Mouse (Mus musculus): ENCODE data around the gene Rpl19.
A peak's percentile ranks its signal among the peaks of the same experiment; 100 is the strongest.

Gene Rpl19

GRCm38 (mm10) chr11:98026570-98027296, at the start of gene Rpl19:
Rpl19 (plus strand) TSS chr11:98026710.
- DNase-seq, result peak; percentile 93

GRCm38 (mm10) chr11:97977797-97978196, 48.7 kb upstream of the Rpl19 start:
- DNase-seq, result no peak

- DNase-seq, result no peak
These were observed 48.1 kb upstream of the Rpl19 start for GRCm38 (mm10) chr11:97978392-97978791.

GRCm38 (mm10) chr11:97979824-97980495, 46.5 kb upstream of the Rpl19 start:
- DNase-seq, result no peak

GRCm38 (mm10) chr11:97980531-97980966, 46.0 kb upstream of the Rpl19 start:
- DNase-seq, result no peak

- DNase-seq, result no peak
These were observed 43.8 kb upstream of the Rpl19 start for GRCm38 (mm10) chr11:97982721-97983120.

- DNase-seq, result no peak
These were observed 43.0 kb upstream of the Rpl19 start for GRCm38 (mm10) chr11:97983506-97983905.

GRCm38 (mm10) chr11:97983983-97984382, 42.5 kb upstream of the Rpl19 start:
- DNase-seq, result no peak

- DNase-seq, result peak; percentile 33
These were observed 40.5 kb upstream of the Rpl19 start, which contains the start of gene Plxdc1 for GRCm38 (mm10) chr11:97985727-97986677. Plxdc1 (minus strand) TSS chr11:97986444.

- DNase-seq, result no peak
These were observed 39.6 kb upstream of the Rpl19 start for GRCm38 (mm10) chr11:97986738-97987465.

- peak; percentile 94 for DNase-seq
These were observed 38.7 kb upstream of the Rpl19 start for GRCm38 (mm10) chr11:97987551-97988526.

- DNase-seq, result peak; percentile 84
These were observed 37.9 kb upstream of the Rpl19 start for GRCm38 (mm10) chr11:97988530-97989096.

GRCm38 (mm10) chr11:97994539-97995100, 31.9 kb upstream of the Rpl19 start:
- peak; percentile 75 for DNase-seq

GRCm38 (mm10) chr11:97995564-97996288, 30.8 kb upstream of the Rpl19 start, which contains the start of gene Arl5c:
Arl5c (minus strand) TSS chr11:97996181.
- peak; percentile 31 for DNase-seq

- no peak for DNase-seq
These were observed 29.8 kb upstream of the Rpl19 start for GRCm38 (mm10) chr11:97996691-97997090.

GRCm38 (mm10) chr11:97997387-97997960, 29.0 kb upstream of the Rpl19 start:
- DNase-seq, result no peak

GRCm38 (mm10) chr11:97998074-97998793, 28.3 kb upstream of the Rpl19 start:
- no peak for DNase-seq

GRCm38 (mm10) chr11:97998898-97999608, 27.5 kb upstream of the Rpl19 start:
- DNase-seq, result no peak
